Mouse (Mus musculus): Measurements from ENCODE around the gene Cyp2a12.
"Not testable (repeated sequence)": the region's sequence is repeated elsewhere in the genome, so short reads cannot be mapped to it uniquely, and the experiment has no call there.

Cyp2a12 gene

DNA sequence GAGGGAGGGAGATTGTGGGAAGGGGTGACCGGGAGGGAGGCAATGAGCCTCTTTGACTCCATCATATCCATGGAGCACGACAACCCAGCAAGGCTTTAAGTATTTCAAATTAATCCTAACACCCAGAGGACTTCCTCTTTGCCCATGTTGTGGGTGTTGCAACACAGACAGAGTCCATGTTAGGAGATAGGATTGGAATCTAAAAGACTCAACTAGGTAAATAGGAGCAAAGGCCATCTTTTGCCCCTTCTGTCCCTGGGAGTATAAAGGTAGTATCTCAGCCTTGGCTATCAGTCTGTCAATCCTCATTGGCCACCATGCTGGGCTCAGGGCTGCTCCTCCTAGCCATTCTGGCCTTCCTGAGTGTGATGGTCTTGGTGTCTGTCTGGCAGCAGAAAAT lies at the start of gene Cyp2a12:
Cyp2a12 (plus strand) TSS at position 293 of the 400 bp plus-strand sequence.
- no peak for DNase-seq (ENCODE audit: low spot score)

DNA sequence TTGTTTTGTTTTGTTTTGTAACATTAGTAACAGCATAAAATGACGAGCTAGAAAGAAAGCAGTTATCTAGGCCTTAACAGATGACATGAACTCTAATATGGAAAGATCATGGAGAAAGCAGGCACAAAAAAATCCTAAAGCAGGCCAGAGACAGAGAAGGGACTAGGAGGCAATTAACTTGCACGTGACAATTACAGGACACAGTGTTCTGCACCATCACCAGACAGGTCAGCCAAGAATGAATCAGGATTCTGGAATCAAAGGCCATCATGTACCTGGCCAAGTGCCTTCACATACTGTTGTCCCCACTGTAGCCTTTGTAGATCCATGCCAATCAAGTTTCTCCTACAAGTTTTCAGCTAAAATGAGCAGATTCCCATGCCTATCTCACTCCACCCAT lies 47.4 kb upstream of the Cyp2a12 start:
- DNase-seq (ENCODE audit: low spot score): not testable (repeated sequence)

DNA sequence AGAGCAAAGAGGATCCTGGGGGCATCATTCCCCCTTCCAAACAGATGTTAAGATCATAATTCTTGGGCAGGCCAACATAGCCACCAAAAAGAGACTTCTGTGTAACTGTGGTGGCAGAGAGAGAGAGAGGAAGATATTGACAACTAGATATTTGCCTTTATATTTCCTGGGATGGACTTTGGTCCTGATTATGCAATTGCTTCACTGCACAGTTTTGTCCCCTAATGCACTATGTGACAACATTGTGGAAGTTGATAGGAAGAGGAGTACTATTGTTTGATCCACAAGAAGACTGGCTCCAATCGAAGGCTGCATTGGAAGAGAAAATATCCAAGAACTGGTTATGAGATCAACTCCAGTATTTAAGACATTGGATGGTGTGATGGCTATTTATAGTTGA lies 46.9 kb upstream of the Cyp2a12 start:
- not testable (repeated sequence) for DNase-seq (ENCODE audit: low spot score)

DNA sequence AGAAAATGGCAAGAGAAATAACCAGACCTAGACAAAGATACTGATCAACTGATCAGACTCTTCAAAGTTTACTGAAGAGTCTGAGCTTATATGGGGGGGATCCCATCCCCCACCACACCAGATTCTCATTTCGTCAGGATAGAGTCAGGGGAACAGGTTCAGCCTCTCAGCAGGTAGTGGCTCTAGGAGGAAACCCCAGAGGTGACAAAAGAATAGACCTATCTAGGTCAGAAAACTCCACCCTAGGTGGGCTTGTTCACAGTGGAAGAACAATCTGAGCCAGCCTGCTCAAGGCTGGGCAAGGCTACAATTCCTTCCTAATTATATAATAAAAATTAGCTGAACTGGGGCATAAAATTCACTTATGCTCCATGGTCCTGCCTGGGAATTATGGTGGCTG lies 46.3 kb upstream of the Cyp2a12 start:
- DNase-seq (ENCODE audit: low spot score): no peak

DNA sequence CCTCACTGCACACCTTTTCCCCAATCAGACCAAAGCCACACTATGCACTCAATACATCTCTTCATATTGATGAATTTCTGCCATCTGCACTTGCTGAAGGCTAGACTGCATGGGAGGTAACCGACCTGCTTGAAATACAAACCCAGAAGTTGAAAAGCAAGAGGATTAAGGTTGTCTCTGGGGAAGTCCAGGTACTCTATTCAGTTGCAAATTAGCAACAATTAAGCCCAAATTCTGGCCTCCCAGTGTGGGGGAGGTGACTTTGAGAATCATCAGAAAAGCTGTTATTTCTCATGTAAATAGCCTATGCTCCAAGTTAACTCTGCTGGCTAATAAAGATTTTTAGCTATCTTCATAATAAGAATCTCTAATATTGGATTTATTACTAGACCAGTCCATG lies 45.7 kb upstream of the Cyp2a12 start:
- DNase-seq (ENCODE audit: low spot score): not testable (repeated sequence)

DNA sequence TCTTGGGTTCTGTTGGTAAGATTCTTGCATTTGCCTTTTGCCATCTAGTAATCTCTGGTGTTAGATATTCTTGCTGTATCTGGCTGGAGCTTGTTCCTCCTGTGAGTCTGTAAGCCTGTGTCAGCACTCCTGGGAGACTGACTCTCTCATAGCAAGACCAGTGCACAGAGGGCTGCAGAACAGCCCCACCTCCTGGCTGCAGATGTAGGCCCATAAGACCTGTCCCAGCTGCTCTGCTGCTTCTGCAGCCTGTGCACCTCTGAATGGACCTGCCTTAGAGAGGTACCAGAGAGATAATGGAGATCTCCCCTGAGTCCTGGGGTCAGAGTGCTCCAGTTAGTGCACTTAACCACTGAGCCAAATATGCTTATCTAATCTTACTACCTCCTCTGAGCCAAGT lies 2.3 kb upstream of the Cyp2a12 start:
- peak; percentile 12 for DNase-seq (ENCODE audit: low spot score)

DNA sequence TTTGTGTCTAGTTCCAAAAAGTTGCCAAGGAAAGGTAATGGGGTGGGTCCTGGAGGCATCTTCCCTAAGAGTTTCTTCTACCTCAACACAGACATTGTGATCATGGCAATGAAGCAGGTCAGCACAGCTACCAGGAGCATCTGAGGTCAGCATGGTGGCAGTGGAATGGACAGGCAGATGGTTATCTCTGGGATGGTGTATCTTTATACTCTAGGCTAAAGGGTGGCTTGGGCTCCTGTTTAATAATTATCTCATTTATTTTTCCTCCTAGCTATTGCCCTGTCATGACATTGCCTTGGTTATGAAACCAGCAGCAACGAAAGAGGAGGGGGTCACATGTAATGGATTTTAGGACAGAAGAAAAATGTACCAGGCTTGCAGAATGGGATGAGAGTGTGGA lies 20.0 kb downstream of the Cyp2a12 start:
- not testable (repeated sequence) for DNase-seq (ENCODE audit: low spot score)

DNA sequence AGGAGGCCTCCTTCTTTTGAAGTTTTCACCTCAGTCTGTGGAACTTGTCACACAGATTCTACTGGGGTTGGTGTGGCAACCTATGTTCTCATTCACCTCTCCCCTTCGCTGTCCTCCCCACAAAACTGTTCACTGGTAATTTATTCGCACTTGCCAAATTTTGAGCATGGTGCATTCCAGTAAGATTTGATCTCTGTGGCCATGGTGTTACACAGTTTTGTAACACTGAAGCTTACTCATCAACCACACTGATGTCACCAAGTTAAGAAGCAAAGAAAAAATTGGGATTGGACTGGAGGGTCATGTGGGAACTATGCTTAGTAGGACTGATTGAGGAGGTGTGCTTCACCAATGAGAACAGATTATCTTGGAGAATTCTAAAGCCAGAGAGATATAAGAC lies 30.5 kb downstream of the Cyp2a12 start:
- DNase-seq (ENCODE audit: low spot score): not testable (repeated sequence)

DNA sequence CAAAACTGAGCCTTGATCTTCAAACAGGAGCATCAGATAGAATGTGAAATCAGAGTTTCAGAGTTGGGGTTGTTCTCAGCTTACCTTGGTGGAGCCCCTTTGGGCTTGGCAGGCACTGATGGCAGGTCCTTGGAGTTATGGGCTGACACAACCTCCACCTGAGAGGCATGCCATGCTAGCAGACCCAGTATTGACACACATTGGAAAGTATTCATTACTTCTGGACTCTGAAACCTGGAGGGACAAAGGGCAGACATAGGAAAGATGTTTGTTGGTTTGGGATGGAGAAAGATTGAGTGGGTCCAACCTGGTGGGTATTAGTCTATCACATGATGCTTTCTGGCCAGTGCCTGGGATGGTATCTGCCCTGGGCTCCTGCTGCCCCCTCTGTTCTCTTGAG lies 31.0 kb downstream of the Cyp2a12 start:
- not testable (repeated sequence) for DNase-seq (ENCODE audit: low spot score)

DNA sequence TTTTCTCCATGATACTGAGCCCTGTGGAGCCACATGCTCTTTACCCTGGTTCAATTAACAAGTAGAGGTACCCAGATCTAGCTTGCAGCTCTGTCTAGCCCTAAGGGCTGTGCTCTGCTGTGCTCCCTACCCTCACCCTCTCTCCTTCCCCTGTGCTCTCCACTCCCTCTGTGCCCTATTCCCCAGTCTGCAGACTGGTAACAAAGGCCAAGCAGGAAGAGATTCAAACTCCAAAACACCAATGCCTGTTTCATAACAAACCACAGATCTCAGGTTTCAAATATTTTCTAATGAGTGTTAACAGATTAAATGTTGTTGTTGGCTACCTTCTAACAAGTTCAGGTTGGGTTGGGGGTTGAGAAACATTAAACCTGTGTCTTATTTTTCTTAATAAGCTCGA lies 49.8 kb downstream of the Cyp2a12 start:
- DNase-seq (ENCODE audit: low spot score): peak; percentile 6

DNA sequence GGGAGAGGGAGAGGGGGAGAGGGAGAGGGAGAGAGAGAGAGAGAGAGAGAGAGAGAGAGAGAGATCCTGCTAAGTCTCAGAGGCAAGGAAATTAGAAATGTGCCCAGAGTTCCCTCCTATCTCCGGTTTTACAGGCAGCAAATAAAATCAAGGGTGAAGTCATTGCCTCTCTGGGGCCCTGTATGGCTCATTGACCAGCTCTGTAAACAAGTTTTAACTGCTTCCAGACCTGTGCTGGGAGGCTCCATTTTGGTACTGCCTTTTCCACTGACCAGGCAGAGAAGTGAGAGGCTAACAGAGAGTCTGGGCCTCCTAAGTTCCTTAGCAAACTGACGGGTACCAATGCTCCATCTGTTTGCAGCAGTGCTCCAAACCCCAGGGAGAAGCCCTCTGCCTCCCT lies 52.7 kb downstream of the Cyp2a12 start:
- DNase-seq (ENCODE audit: low spot score): no peak

All from lung, postnatal 25 days (tissue).